Mouse (Mus musculus): ENCODE measurements around the gene Olfr827. TPM values are rescaled to one million over a fixed set of nuclear protein-coding genes. Genes with fewer than 3 reads are reported as not detected.

The Olfr827 gene
- total RNA-seq (2023): not detected

GRCm38 (mm10) chr10:130214303-130214702 is at the start of gene Olfr827:
TSS of gene Olfr827 (minus strand) at chr10:130214403.

GRCm38 (mm10) chr10:130184086-130184485 is 30.1 kb downstream of the Olfr827 start, which contains the start of gene Olfr826:
TSS of gene Olfr826 (minus strand) at chr10:130184186.

GRCm38 (mm10) chr10:130166666-130167065 is 47.5 kb downstream of the Olfr827 start, which contains the start of gene Olfr825:
TSS of gene Olfr825 (minus strand) at chr10:130166766.

Other genes with a start within 250 kb of the Olfr827 start
- gene Olfr819, start 247.1 kb downstream of the Olfr827 start, total RNA-seq (2023): not detected
- gene Olfr247, start 238.3 kb downstream of the Olfr827 start, total RNA-seq (2023): not detected
- gene Gm10310, start 229.3 kb downstream of the Olfr827 start, total RNA-seq (2023): not detected
- not detected for gene Olfr820, start 201.8 kb downstream of the Olfr827 start, total RNA-seq (2023)
- not detected for gene Olfr821, start 184.1 kb downstream of the Olfr827 start, total RNA-seq (2023)
- gene Olfr822, start 143.2 kb downstream of the Olfr827 start, total RNA-seq (2023): not detected
- not detected for gene Olfr823, start 99.0 kb downstream of the Olfr827 start, total RNA-seq (2023)
- not detected for gene Olfr824, start 84.4 kb downstream of the Olfr827 start, total RNA-seq (2023)
- gene Olfr825, start 47.6 kb downstream of the Olfr827 start, total RNA-seq (2023): not detected
- not detected for gene Olfr826, start 30.2 kb downstream of the Olfr827 start, total RNA-seq (2023)
- gene Neurod4, start 65.8 kb upstream of the Olfr827 start, total RNA-seq (2023): not detected
- gene Tespa1, start 108.5 kb upstream of the Olfr827 start, total RNA-seq (2023): 124 TPM
- gene Vmn2r84, start 179.9 kb upstream of the Olfr827 start, total RNA-seq (2023): not detected
- not detected for gene Vmn2r85, start 215.3 kb upstream of the Olfr827 start, total RNA-seq (2023)
- not detected for gene Vmn2r86, start 241.6 kb upstream of the Olfr827 start, total RNA-seq (2023)

All from CD4-positive naive resting alpha-beta T cell, adult 57 days (primary cell).